Mouse (Mus musculus) intestine, embryonic 16.5 days (tissue): ENCODE measurements around the gene Sept9. TPM values are rescaled to one million over a fixed set of nuclear protein-coding genes. Genes with fewer than 3 reads are reported as not detected.

Experiments
- ATAC-seq: fragments of 200-750 bp; cut with Nextera tagmentation; 2 replicates; pipeline ENCODE4 v1.8.0; 2017; ENCODE audit warnings: moderate TSS enrichment, moderate library complexity
- H3K27ac ChIP-seq: fragments of 300-500 bp; sonication (generic); 2 replicates; pipeline ENCODE4 v1.5.1; 2014; ENCODE audit warnings: mild to moderate bottlenecking, low read length
- H3K27me3 ChIP-seq: fragments of 300-500 bp; sonication (generic); replicated peaks from 2 replicates; pipeline ENCODE4 v1.6.1; 2014; ENCODE audit warnings: low read length, control low read depth, mixed read lengths; ENCODE audit not compliant: control insufficient read depth, insufficient read depth
- H3K36me3 ChIP-seq: fragments of 300-500 bp; sonication (generic); 2 replicates; pipeline ENCODE4 v1.6.1; 2014; ENCODE audit warnings: low read length, control low read depth; ENCODE audit not compliant: control insufficient read depth, insufficient read depth
- H3K4me1 ChIP-seq: fragments of 300-500 bp; sonication (generic); 2 replicates; pipeline ENCODE4 v1.6.1; 2014; ENCODE audit warnings: low read length, control low read depth, mixed read lengths; ENCODE audit not compliant: control insufficient read depth, insufficient read depth
- H3K4me2 ChIP-seq: fragments of 300-500 bp; sonication (generic); 2 replicates; pipeline ENCODE4 v1.6.1; 2014; ENCODE audit warnings: low read depth, low read length, control low read depth
- H3K4me3 ChIP-seq: fragments of 300-500 bp; sonication (generic); 2 replicates; pipeline ENCODE4 v1.5.1; 2014; ENCODE audit warnings: mild to moderate bottlenecking, low read length
- H3K9ac ChIP-seq: fragments of 300-500 bp; sonication (generic); 2 replicates; pipeline ENCODE4 v1.6.1; 2014; ENCODE audit warnings: low read depth, low read length
- H3K9me3 ChIP-seq: fragments of 300-500 bp; sonication (generic); 2 replicates; pipeline ENCODE4 v1.6.1; 2016; ENCODE audit warnings: low read length, control low read depth; ENCODE audit not compliant: control insufficient read depth
- WGBS: fragments of 180-500 bp; shearing (Covaris S2); extraction: QIAGEN DNeasy Blood & Tissue Kit; methylation state at CpG from one replicate; pipeline ENCODE4 v1.1.7; 2014; 5-methylcytosine and 5-hydroxymethylcytosine counted together
- polyA plus RNA-seq: library from polyadenylated mRNA; unstranded; fragments of >200 nt; fragmentation: Nextera tagmentation; extraction: Ambion mirVana; gene quantifications from 2 replicates; pipeline ENCODE4 v1.2.1, GENCODE M21; 2015

Gene Sept9
- polyA plus RNA-seq, 1 experiment from 2014 or later, result 183 TPM

DNA sequence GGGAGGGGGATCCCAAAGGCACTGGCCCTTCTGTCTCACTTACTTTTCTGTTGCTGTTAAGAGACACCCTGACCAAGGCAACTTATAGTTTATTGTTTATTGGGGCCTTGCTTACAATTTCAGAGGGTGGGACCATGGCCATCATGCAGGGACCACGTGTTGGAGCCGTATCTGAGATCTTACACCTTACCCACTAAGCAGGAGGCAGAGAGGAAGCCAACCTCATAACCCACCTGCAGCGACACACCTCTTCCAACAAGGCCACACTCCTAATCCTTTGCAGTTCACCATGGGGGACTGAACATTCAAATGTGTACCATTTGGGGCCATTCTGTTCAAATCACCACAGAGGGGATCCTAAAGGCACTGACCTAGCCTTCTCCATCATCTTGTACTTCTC, 46.4 kb downstream of the Sept9 start:
- peaks cover 22% of the 10 kb centered on the region for H3K4me1 ChIP-seq
- H3K27ac ChIP-seq, result no peak overlapping the region

DNA sequence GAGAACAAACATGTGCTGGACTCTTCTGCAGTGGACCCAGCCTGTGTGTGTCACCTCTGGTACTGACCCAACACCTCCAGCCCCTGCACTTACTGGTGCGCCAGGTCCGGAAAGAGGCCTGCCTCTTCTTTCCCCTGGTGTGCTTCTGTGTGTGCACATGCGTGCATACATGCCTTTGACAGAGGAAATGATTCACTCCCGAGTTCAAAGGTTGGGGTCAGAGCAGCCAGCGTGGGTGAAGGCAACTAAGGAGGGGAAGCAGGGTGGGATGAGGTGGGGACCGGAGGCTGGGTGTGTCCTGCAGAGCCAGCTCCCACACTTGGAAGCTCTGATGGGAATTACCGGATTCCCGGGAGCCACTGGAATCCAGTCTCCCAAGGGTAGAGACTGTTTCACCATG, 46.8 kb downstream of the Sept9 start:
- ATAC-seq, result no peak
- WGBS, result 59% methylated on average over 8 of the region's 8 CpGs
- Histone ChIP-seq H3K9me3 (no peaks in the 10 kb centered on the region), H3K9ac (no peak overlapping the region), H3K4me3 (no peak overlapping the region), H3K27me3 (no peaks in the 10 kb centered on the region), H3K36me3 (no peaks in the 10 kb centered on the region), H3K4me2 (no peak overlapping the region), H3K27ac (no peak overlapping the region), H3K4me1 (peaks cover 22% of the 10 kb centered on the region)

More for the DNA sequence above, 46.4 kb downstream of the Sept9 start:
- H3K27me3 ChIP-seq, result no peaks in the 10 kb centered on the region
- no peak for ATAC-seq
- 71% methylated on average over 3 of the region's 3 CpGs for WGBS
- H3K9me3 ChIP-seq, result no peaks in the 10 kb centered on the region
- no peak overlapping the region for H3K4me3 ChIP-seq
- H3K4me2 ChIP-seq, result no peak overlapping the region
- H3K9ac ChIP-seq, result no peak overlapping the region
- no peaks in the 10 kb centered on the region for H3K36me3 ChIP-seq

DNA sequence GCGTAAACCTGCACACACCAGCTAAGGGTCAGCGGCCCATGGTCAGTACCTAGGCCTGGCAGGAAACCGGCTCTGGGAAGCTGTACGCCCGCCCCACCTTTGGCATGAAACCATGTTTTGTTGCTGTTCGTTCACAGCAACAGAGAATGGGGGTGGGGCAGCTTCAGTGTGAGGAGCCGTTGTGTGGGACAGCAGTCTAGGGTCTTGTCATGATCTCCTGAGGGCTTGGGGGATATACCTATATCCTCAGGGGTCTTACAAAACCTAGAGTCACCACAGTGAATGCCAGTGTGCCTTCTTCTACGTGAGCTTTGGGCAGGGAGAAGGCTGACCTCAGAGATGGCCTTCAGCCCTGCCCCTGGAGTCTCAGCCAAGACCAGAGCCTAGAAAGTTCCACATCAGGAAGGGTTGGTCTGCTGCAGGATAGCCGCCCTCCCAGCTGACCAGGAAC, 47.5 kb downstream of the Sept9 start:
- no peak overlapping the region for H3K9ac ChIP-seq
- no peaks in the 10 kb centered on the region for H3K27me3 ChIP-seq
- H3K4me2 ChIP-seq, result no peak overlapping the region
- no peak for ATAC-seq
- H3K4me3 ChIP-seq, result no peak overlapping the region
- H3K27ac ChIP-seq, result no peak overlapping the region
- H3K36me3 ChIP-seq, result no peaks in the 10 kb centered on the region
- H3K4me1 ChIP-seq, result peaks cover 22% of the 10 kb centered on the region
- 76% methylated on average over 9 of the region's 9 CpGs for WGBS
- H3K9me3 ChIP-seq, result no peaks in the 10 kb centered on the region

DNA sequence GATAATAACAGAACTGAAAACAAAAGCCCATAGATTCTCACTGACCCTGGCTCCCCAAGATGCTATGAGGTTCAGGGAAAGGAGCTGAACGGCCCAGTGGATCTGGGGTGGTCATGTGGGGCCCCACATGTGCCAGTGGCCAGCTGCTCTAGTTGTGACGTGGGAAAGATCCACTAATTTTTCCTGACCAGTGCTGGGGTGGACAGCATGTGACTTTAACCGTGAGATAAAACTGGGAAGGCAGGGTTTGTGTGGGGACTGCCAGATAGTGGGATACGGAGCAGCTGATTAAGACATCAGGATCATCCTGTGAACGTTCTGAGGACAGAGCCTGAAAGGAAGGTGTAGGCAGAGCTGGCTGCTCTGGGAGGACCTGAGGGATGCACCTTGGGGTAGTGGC, 48.1 kb downstream of the Sept9 start:
- H3K36me3 ChIP-seq, result no peaks in the 10 kb centered on the region
- H3K9ac ChIP-seq, result no peak overlapping the region
- H3K4me1 ChIP-seq, result peaks cover 21% of the 10 kb centered on the region
- H3K4me2 ChIP-seq, result no peak overlapping the region
- no peak overlapping the region for H3K27ac ChIP-seq
- no peak for ATAC-seq
- H3K4me3 ChIP-seq, result no peak overlapping the region
- H3K27me3 ChIP-seq, result no peaks in the 10 kb centered on the region
- WGBS, result 71% methylated on average over 5 of the region's 5 CpGs
- H3K9me3 ChIP-seq, result no peaks in the 10 kb centered on the region

DNA sequence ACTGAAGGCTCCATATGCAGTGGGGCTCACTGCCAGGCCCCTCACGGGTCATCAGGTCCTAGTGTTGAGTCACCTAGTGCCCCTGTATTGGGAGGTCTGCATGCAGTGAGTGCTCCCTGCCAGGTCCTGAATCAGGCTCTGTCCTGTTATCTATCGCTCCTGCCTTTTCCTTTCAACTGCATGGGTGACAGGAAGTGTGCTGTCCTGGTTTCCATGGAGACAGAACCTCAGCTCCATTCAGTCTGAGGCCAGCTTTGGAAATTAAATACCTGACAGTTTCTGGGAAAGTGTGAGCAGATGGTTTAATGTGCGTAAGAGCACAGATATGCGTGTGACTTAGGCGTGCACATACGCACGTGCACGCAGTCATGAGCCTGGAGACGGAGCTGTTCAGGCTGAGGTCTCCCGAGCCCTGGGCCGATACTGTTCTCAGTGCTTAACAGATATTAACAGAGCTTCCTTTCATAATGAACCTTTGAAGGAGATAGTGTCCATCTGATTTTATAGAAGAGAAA, 49.3 kb downstream of the Sept9 start:
- 0 out of 2 replicates have a peak, but pooled peaks have one; percentile 52 for ATAC-seq
- Histone ChIP-seq H3K36me3 (no peaks in the 10 kb centered on the region), H3K27ac (no peak overlapping the region)

DNA sequence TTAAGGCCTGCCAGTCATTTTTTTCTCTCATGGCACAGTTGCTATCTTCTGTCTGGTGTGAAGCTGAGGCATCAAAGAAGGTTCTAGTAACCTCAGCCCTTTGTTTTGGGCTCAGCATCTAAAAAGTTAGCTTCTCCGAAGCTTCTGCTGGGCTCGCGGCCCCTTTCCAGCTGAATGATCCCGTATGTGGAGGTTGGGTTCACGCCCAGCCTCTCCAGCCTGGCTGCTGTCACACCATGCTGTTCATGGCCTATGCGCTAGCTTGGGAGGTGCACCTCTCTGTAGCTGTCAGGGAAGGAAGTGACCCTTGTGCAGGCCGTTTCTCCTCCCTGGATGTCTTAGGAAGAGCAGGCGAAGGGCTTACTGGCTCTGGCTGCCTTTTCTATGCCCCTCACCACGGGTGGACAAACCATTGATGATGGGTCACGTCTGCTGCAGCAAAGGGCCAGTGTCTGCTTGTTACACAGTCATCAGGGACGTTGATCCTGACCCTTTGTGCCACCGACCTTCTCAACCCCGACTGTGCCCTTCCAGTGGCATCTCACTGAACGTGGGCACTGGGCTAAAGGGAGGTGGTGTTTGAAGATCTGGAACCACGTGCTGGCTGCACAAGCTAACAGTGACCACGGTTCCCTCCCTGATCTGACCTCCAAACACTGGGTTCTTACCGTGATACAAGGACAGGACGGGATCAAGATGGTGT, 50.0 kb downstream of the Sept9 start:
- no peaks in the 10 kb centered on the region for H3K27me3 ChIP-seq
- whole genome bisulfite sequencing, result 77% methylated on average over 18 of the region's 18 CpGs
- no peak overlapping the region for H3K4me3 ChIP-seq
- H3K27ac ChIP-seq, result no peak overlapping the region
- ATAC-seq, result no peak
- no peak overlapping the region for H3K9ac ChIP-seq
- no peak overlapping the region for H3K4me2 ChIP-seq
- H3K4me1 ChIP-seq, result peaks cover 31% of the 10 kb centered on the region
- H3K36me3 ChIP-seq, result no peaks in the 10 kb centered on the region
- no peaks in the 10 kb centered on the region for H3K9me3 ChIP-seq

More for the DNA sequence above, 49.3 kb downstream of the Sept9 start:
- Histone ChIP-seq H3K27me3 (no peaks in the 10 kb centered on the region), H3K4me2 (no peak overlapping the region), H3K4me3 (no peak overlapping the region), H3K9ac (no peak overlapping the region), H3K4me1 (peaks cover 24% of the 10 kb centered on the region), H3K9me3 (no peaks in the 10 kb centered on the region)
- WGBS, result 41% methylated on average over 11 of the region's 11 CpGs

DNA sequence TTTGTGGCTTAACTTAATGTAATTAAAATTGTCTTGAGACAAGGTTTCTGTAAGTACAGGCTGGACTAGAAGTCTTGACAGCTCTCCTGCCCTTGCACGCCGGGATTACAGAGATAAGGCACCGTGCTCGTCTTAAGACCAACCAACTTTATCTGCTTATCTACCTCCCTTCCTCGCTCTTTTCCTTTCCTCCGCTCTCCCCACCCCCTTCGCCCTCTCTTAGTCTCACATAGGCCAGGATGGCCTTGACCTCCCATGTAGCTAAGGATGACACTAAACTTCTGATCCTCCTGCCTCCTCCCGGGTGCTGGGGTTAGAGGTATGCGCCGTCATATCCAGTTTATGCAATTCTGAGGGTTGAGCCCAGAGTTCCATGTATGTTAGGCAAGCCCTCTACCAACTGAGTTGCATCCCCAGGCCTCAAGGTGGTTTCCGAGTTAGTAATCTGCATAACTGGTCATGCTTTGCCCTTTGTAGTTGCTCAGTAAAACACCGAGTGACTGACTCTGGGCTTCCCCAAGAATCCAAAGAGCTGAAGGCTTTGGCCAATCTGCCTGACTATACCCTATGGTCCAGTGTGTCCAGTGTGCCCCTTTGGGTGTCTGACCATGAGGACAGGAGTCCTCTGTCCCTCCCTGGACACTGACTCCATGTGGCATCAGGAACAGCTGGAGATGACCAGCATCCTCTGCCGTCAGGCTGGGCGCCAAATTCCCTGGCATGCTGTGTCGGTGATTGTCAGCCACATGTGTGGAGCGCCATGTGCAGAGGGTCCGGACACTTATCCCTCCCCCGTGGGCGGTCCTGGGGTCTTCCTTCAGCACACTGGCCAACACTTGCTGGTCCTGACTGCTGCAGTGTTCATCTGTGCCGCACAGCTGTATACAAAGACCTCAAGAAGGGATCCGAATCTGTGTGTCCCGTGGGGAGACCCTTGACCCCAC, 50.8 kb downstream of the Sept9 start:
- no peak for ATAC-seq
- no peaks in the 10 kb centered on the region for H3K27me3 ChIP-seq
- no peaks in the 10 kb centered on the region for H3K9me3 ChIP-seq
- H3K27ac ChIP-seq, result no peak overlapping the region
- H3K36me3 ChIP-seq, result no peaks in the 10 kb centered on the region
- no peak overlapping the region for H3K9ac ChIP-seq
- no peak overlapping the region for H3K4me2 ChIP-seq
- peaks cover 38% of the 10 kb centered on the region for H3K4me1 ChIP-seq
- H3K4me3 ChIP-seq, result no peak overlapping the region
- WGBS, result 83% methylated on average over 22 of the region's 22 CpGs

DNA sequence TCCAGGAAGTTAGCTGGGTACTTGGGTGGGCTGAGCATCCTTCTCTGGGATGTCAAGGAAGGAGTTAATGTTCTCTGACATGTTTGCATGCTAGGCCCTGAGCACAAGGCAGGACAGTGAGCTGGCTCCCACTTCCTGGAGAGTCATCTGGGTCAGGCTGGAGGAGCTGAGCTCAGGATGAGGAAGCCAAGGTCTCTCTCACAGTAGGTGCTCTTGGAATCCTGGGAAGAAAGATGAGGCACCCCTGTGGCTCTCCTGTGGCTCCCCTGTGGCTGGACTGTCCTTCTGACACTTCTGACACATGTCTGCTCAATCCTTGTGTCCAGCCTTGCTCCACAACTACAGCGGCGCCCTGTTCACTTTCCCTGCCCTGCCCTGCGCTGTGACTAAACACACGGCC, 52.3 kb downstream of the Sept9 start:
- Histone ChIP-seq H3K4me3 (no peak overlapping the region), H3K27ac (no peak overlapping the region), H3K27me3 (no peaks in the 10 kb centered on the region), H3K36me3 (no peaks in the 10 kb centered on the region), H3K9ac (no peak overlapping the region), H3K9me3 (no peaks in the 10 kb centered on the region), H3K4me2 (no peak overlapping the region), H3K4me1 (peaks cover 38% of the 10 kb centered on the region)
- WGBS, result 73% methylated on average over 4 of the region's 4 CpGs
- ATAC-seq, result no peak

DNA sequence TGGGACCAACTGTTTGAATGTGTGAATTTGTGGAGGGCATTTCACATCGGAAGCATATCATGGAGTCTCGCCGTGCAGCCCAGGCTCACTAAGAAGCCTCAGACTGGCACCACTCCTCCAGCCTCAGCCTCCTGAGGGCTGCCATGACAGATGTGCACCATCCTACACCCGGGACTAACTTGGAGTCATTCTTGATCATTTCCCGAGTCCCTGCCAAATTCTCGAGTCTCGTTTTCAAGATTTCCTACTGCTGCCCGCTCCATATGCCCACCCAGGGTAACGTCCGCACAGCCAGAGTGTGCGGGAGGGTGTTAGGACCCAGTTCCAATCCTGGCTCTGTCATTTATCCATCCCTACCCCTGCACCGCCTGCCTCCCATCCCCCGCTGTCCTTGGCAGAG, 53.4 kb downstream of the Sept9 start:
- H3K4me2 ChIP-seq, result no peak overlapping the region
- H3K4me3 ChIP-seq, result no peak overlapping the region
- ATAC-seq, result no peak
- 84% methylated on average over 13 of the region's 13 CpGs for WGBS
- H3K9ac ChIP-seq, result no peak overlapping the region
- H3K9me3 ChIP-seq, result no peaks in the 10 kb centered on the region
- no peaks in the 10 kb centered on the region for H3K36me3 ChIP-seq
- H3K27me3 ChIP-seq, result no peaks in the 10 kb centered on the region
- H3K4me1 ChIP-seq, result peaks cover 38% of the 10 kb centered on the region
- no peak overlapping the region for H3K27ac ChIP-seq
